Mouse (Mus musculus): ENCODE results near the gene Atmin. TPM values are rescaled to one million over a fixed set of nuclear protein-coding genes. Genes with fewer than 3 reads are reported as not detected.

The Atmin gene
- total and polyA plus RNA-seq, 2 experiments from 2014 or later, result 18.8 to 39.4 TPM

DNA sequence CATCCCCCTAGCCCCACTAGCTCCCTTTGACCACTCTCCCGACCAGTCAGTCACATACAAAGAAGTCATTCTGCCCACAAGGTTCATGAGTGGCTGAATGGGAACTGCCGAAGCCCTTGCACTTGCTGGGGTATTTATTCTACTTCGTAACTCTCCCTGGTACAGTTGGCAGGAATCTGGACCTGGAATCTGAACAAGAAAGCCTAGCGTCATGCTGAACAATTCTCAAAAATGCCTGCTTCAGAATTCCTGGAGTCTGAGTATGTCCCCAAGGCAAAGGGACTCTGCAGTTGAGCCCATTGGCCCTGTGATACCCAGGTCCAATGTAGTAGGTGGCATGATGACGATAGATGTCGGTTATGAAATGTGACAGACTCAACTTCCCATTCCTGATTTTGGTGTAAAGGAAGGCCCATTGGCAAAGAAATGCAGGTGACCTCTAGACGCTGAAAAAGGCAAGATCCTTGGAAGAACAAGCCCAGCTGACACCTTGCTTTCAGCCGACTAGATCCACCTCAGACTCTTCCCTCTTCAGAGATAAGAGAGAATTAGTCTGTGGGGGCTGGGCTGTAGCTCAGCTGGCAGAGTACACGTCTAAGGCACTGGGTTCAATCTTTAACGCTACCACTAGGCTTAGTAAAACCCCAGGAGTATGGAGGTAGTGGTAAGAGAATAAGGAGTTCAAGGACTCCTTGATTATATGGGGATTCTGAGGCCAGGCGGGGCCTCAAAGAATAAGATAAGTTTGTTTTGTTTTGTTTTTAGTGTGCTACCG is 722 bp upstream of the Atmin start:
- peak; percentile 18; the same call in 1 of the 2 replicates for ATAC-seq
- 68% methylated on average over 12 of the region's 12 CpGs for WGBS
- Histone ChIP-seq H3K9me3 (ENCODE audit: low read length) (no peaks in the 10 kb centered on the region), H3K27ac (ENCODE audit: low read depth, low read length) (no peak overlapping the region), H3K27me3 (ENCODE audit: insufficient read depth, low read length) (no peaks in the 10 kb centered on the region), H3K4me3 (ENCODE audit: low read depth, low read length) (peak overlapping the region; percentile 100), H3K36me3 (ENCODE audit: insufficient read depth) (no peaks in the 10 kb centered on the region), H3K4me2 (ENCODE audit: low read depth) (peak overlapping the region; percentile 76), H3K4me1 (ENCODE audit: insufficient read depth) (peaks cover 16% of the 10 kb centered on the region), H3K9ac (no peak overlapping the region)
- DNase-seq, result peak; percentile 21
- TF ChIP-seq CTCF (IDR thresholded peaks at IDR 0.05; ENCODE audit: low read depth), result no peak

DNA sequence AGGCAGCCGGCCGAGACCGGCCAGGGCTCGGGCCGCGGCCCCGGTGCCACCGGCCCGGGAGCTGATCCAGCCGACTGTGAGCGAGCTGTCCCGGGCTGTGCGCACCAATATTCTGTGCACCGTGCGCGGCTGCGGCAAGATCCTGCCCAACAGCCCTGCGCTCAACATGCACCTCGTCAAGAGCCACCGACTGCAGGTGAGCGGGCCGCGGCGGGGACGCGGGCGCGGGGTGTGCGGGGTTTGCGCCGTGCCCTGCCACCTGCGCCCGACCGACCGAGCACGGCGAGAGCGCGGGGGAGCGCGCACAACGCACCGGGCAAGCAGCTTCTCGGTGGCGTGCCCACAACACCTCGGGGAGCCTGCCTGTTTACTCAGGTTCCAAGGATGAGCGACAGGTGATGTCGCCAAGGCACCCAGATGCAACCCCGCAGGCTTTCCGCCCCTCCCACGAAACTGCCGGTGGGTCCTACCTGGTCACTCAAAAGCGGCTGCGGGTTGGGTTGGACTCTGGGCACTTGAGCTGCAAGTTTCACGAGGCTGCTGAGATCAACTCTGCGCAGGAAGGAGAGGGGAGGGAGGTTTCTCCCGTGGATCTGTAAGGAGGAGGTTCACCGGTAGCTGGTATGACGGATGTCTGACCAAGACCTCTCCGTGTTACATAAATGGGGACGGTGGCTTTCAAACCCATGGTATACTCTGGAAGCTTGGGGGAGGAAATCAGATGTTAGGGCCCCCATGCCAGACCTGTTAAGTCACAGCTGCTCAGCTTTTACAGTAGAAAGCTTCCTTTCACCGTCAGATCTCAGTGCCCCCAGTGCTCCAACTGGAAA is 577 bp downstream of the Atmin start:
- TF ChIP-seq CTCF (IDR thresholded peaks at IDR 0.05; ENCODE audit: low read depth), result 0 out of 2 replicates have a peak, but pooled peaks have one; percentile 21
- 4% methylated on average over 59 of the region's 62 CpGs for WGBS
- Histone ChIP-seq H3K9ac (peak overlapping the region; percentile 90), H3K27me3 (ENCODE audit: insufficient read depth, low read length) (no peaks in the 10 kb centered on the region), H3K9me3 (ENCODE audit: low read length) (no peaks in the 10 kb centered on the region), H3K4me3 (ENCODE audit: low read depth, low read length) (peak overlapping the region; percentile 100), H3K4me2 (ENCODE audit: low read depth) (peak overlapping the region; percentile 76), H3K36me3 (ENCODE audit: insufficient read depth) (no peaks in the 10 kb centered on the region), H3K4me1 (ENCODE audit: insufficient read depth) (peaks cover 16% of the 10 kb centered on the region), H3K27ac (ENCODE audit: low read depth, low read length) (peak overlapping the region; percentile 67)
- peak; percentile 47 for DNase-seq
- ATAC-seq, result peak; percentile 70

DNA sequence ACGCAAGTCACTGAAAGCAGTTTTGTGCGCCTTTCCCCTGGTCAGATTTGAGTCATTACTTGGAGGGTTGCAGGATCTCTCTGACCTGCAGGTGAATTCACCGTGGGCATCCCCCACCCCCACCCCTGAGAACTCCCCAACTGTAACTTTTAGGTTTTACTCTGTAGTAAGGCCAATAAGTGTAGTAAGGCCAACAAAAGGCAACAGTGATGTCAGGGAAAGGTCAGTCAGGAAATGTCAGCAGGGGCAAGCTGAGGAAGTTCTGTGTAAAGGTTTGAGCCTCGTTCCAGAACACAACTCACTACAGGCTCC is 1.1 kb downstream of the Atmin start:
- peaks cover 16% of the 10 kb centered on the region for H3K4me1 ChIP-seq (ENCODE audit: insufficient read depth)
- no peaks in the 10 kb centered on the region for H3K9me3 ChIP-seq (ENCODE audit: low read length)
- DNase-seq (no peak), ATAC-seq (no peak)
- TF ChIP-seq CTCF (IDR thresholded peaks at IDR 0.05; ENCODE audit: low read depth), result no peak
- H3K27ac ChIP-seq (ENCODE audit: low read depth, low read length), result no peak overlapping the region
- H3K4me2 ChIP-seq (ENCODE audit: low read depth), result peak overlapping the region; percentile 76
- WGBS, result 19% methylated on average over 4 of the region's 4 CpGs
- no peaks in the 10 kb centered on the region for H3K27me3 ChIP-seq (ENCODE audit: insufficient read depth, low read length)
- peak overlapping the region; percentile 90; the same call in 1 of the 2 replicates for H3K9ac ChIP-seq
- H3K4me3 ChIP-seq (ENCODE audit: low read depth, low read length), result peak overlapping the region; percentile 100
- no peaks in the 10 kb centered on the region for H3K36me3 ChIP-seq (ENCODE audit: insufficient read depth)

- no peaks in the 10 kb centered on the region for H3K27me3 ChIP-seq (ENCODE audit: insufficient read depth, low read length)
Observed at GRCm38 (mm10) chr8:116945169-116945910, 2.1 kb downstream of the Atmin start.

GRCm38 (mm10) chr8:116946268-116946838 is 3.2 kb downstream of the Atmin start:
- Histone ChIP-seq H3K27ac (ENCODE audit: low read depth, low read length) (no peak overlapping the region), H3K9me3 (ENCODE audit: low read length) (no peaks in the 10 kb centered on the region), H3K4me3 (ENCODE audit: low read depth, low read length) (no peak overlapping the region), H3K4me1 (ENCODE audit: insufficient read depth) (peaks cover 16% of the 10 kb centered on the region), H3K27me3 (ENCODE audit: insufficient read depth, low read length) (no peaks in the 10 kb centered on the region), H3K9ac (no peak overlapping the region), H3K36me3 (ENCODE audit: insufficient read depth) (no peaks in the 10 kb centered on the region), H3K4me2 (ENCODE audit: low read depth) (no peak overlapping the region)
- ATAC-seq (no peak), DNase-seq (no peak)
- WGBS, result 84% methylated on average over 21 of the region's 21 CpGs
- no peak for TF ChIP-seq CTCF (IDR thresholded peaks at IDR 0.05; ENCODE audit: low read depth)

More at GRCm38 (mm10) chr8:116945169-116945910, 2.1 kb downstream of the Atmin start:
- TF ChIP-seq CTCF (IDR thresholded peaks at IDR 0.05; ENCODE audit: low read depth), result no peak
- H3K27ac ChIP-seq (ENCODE audit: low read depth, low read length), result no peak overlapping the region
- 91% methylated on average over 9 of the region's 9 CpGs for WGBS
- ATAC-seq (no peak), DNase-seq (no peak)
- peaks cover 16% of the 10 kb centered on the region for H3K4me1 ChIP-seq (ENCODE audit: insufficient read depth)
- no peaks in the 10 kb centered on the region for H3K36me3 ChIP-seq (ENCODE audit: insufficient read depth)
- no peak overlapping the region for H3K4me3 ChIP-seq (ENCODE audit: low read depth, low read length)
- no peak overlapping the region for H3K4me2 ChIP-seq (ENCODE audit: low read depth)
- H3K9me3 ChIP-seq (ENCODE audit: low read length), result no peaks in the 10 kb centered on the region
- H3K9ac ChIP-seq, result no peak overlapping the region

GRCm38 (mm10) chr8:116946851-116947250 is 3.7 kb downstream of the Atmin start:
- Histone ChIP-seq H3K4me3 (ENCODE audit: low read depth, low read length) (no peak overlapping the region), H3K9me3 (ENCODE audit: low read length) (no peaks in the 10 kb centered on the region), H3K9ac (no peak overlapping the region), H3K27ac (ENCODE audit: low read depth, low read length) (no peak overlapping the region), H3K4me2 (ENCODE audit: low read depth) (no peak overlapping the region), H3K36me3 (ENCODE audit: insufficient read depth) (no peaks in the 10 kb centered on the region), H3K4me1 (ENCODE audit: insufficient read depth) (peaks cover 16% of the 10 kb centered on the region), H3K27me3 (ENCODE audit: insufficient read depth, low read length) (no peaks in the 10 kb centered on the region)
- ATAC-seq, result no peak
- no peak for TF ChIP-seq CTCF (IDR thresholded peaks at IDR 0.05; ENCODE audit: low read depth)
- DNase-seq, result no peak
- WGBS, result 88% methylated on average over 6 of the region's 6 CpGs
